In genomic region chr15:78050682-78051081, GRCm38 (mm10) we compare ENCODE assay signal across 14 mouse cellular contexts.
"Had no signal": no experiment of that assay in that cellular context is flagged by ENCODE, and none has a peak within 500 bp of the region (broad histone marks: within the 10 kb centered on the region; RNA-seq: fewer than 3 reads in every experiment).

No protein-coding gene starts in this region.

- H3K9ac ChIP-seq: intestine, embryonic 15.5 days; kidney, embryonic 15.5 days; limb, embryonic 13.5 days; liver, embryonic 14.5 days; midbrain, embryonic 12.5 days; neural tube, embryonic 13.5 days; stomach, embryonic 15.5 days had no signal

- H3K4me2 ChIP-seq: intestine, embryonic 15.5 days; kidney, embryonic 15.5 days; limb, embryonic 13.5 days; midbrain, embryonic 12.5 days; neural tube, embryonic 13.5 days; stomach, embryonic 15.5 days had no signal

- H3K36me3 ChIP-seq: intestine, embryonic 15.5 days; kidney, embryonic 15.5 days; limb, embryonic 13.5 days; midbrain, embryonic 12.5 days; neural tube, embryonic 13.5 days; stomach, embryonic 15.5 days had no signal

- H3K4me1 ChIP-seq: intestine, embryonic 15.5 days; kidney, embryonic 15.5 days; limb, embryonic 13.5 days; midbrain, embryonic 12.5 days; neural tube, embryonic 13.5 days; stomach, embryonic 15.5 days had no signal

- H3K27me3 ChIP-seq: intestine, embryonic 15.5 days; kidney, embryonic 15.5 days; limb, embryonic 13.5 days; midbrain, embryonic 12.5 days; neural tube, embryonic 13.5 days; stomach, embryonic 15.5 days had no signal

- DNase-seq: kidney, adult 18-20 months; kidney, postnatal 14 days; lung, adult 18-20 months; retina, postnatal 1 day; spleen, adult 18-20 months; thymus, postnatal 4 days had no signal

- H3K9me3 ChIP-seq: intestine, embryonic 15.5 days; kidney, embryonic 15.5 days; limb, embryonic 13.5 days; midbrain, embryonic 12.5 days; neural tube, embryonic 13.5 days; stomach, embryonic 15.5 days had no signal

- H3K4me3 ChIP-seq: intestine, embryonic 15.5 days; kidney, embryonic 15.5 days; limb, embryonic 13.5 days; midbrain, embryonic 12.5 days; neural tube, embryonic 13.5 days; stomach, embryonic 15.5 days had no signal

- H3K27ac ChIP-seq: intestine, embryonic 15.5 days; kidney, embryonic 15.5 days; limb, embryonic 13.5 days; liver, embryonic 14.5 days; midbrain, embryonic 12.5 days; neural tube, embryonic 13.5 days; stomach, embryonic 15.5 days had no signal

- ATAC-seq: intestine, embryonic 15.5 days; midbrain, embryonic 16.5 days had no signal
